Mouse (Mus musculus): ENCODE results near the gene Prkce. TPM values are rescaled to one million over a fixed set of nuclear protein-coding genes. Genes with fewer than 3 reads are reported as not detected.

Prkce gene
- polyA plus RNA-seq, 1 experiment: 4.8 TPM

- no peak for TF ChIP-seq POLR2A (IDR thresholded peaks at IDR 0.05; ENCODE audit: borderline replicate concordance, control insufficient read depth, low read depth, low read length)
- no peak for TF ChIP-seq CTCF (IDR thresholded peaks at IDR 0.05; ENCODE audit: control insufficient read depth, insufficient read depth, low read length)
- Histone ChIP-seq H3K4me1 (ENCODE audit: control insufficient read depth, insufficient read depth, low read length) (no peaks in the 10 kb centered on the region), H3K4me3 (replicated peaks; ENCODE audit: control insufficient read depth, low read depth, low read length) (no peak overlapping the region), H3K27ac (ENCODE audit: control insufficient read depth, insufficient read depth, low read depth, low read length, poor library complexity) (no peak overlapping the region)
- 84% methylated on average over 7 of the region's 7 CpGs for WGBS
Observed at GRCm38 (mm10) chr17:86546529-86546928, 378.9 kb downstream of the Prkce start.

DNA sequence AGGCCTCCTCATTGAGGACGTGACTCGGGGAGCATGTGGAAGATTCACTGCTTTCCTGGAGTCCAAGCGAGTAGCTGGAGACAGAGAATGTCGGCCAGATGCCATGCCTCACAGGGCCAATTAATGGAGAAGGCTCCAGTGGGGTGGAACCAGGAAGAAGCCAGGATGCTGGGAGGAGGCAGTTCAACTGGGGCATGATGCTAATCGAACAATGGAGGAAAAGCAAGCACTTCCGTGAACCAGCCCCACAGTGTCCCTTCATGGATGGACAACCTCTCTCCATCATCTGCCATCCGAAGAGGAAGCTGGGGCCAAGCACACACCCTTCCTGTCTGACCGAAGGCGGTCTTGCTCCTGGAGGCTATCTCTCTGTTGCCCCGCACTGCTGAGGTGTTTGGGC is 381.5 kb downstream of the Prkce start:
- no peak for TF ChIP-seq CTCF (IDR thresholded peaks at IDR 0.05; ENCODE audit: control insufficient read depth, insufficient read depth, low read length)
- no peak for TF ChIP-seq POLR2A (IDR thresholded peaks at IDR 0.05; ENCODE audit: borderline replicate concordance, control insufficient read depth, low read depth, low read length)
- Histone ChIP-seq H3K4me1 (ENCODE audit: control insufficient read depth, insufficient read depth, low read length) (no peaks in the 10 kb centered on the region), H3K4me3 (replicated peaks; ENCODE audit: control insufficient read depth, low read depth, low read length) (no peak overlapping the region), H3K27ac (ENCODE audit: control insufficient read depth, insufficient read depth, low read depth, low read length, poor library complexity) (no peak overlapping the region)
- WGBS: 82% methylated on average over 10 of the region's 10 CpGs

DNA sequence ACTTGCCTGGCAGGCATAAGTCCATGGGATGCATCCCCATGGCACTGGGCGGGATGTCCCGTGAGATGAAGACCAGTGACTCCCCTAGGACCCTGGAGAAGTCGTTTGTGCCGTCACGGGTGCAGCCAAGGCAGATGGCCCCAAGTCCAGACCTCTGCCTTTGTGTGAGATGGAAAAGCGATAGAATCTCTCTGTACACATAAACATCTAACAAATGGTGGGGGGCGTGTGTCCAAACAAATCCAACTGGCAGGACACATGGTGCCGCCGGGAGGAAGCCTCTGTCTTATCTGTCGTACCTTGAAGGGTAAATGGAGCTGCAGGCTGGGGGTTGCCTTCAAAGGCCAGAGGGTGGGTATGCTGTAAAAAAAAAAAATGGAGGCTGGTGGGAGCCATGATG is 384.0 kb downstream of the Prkce start:
- Histone ChIP-seq H3K4me3 (replicated peaks; ENCODE audit: control insufficient read depth, low read depth, low read length) (no peak overlapping the region), H3K27ac (ENCODE audit: control insufficient read depth, insufficient read depth, low read depth, low read length, poor library complexity) (no peak overlapping the region), H3K4me1 (ENCODE audit: control insufficient read depth, insufficient read depth, low read length) (no peaks in the 10 kb centered on the region)
- TF ChIP-seq POLR2A (IDR thresholded peaks at IDR 0.05; ENCODE audit: borderline replicate concordance, control insufficient read depth, low read depth, low read length) (no peak), CTCF (IDR thresholded peaks at IDR 0.05; ENCODE audit: control insufficient read depth, insufficient read depth, low read length) (no peak)
- WGBS: 85% methylated on average over 10 of the region's 10 CpGs

DNA sequence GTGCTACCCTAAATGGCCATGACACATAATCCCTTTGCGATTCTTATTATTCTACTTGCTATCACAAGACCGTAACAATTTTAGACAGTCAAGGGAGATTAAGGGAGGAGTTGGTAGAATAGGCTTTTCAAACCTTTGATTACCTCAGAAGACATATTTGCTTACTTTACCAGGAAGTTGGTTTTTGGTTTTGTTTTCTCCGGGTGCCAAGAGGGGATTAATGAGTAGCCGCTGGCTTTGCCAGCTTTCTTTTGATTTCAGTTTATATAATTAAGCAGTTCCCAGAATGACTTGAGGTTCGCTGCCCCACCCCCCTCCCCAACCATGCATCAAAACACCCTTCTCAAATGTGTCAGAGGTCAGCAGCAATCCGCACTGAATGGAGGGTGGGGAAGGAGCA is 384.4 kb downstream of the Prkce start:
- Histone ChIP-seq H3K4me3 (replicated peaks; ENCODE audit: control insufficient read depth, low read depth, low read length) (no peak overlapping the region), H3K4me1 (ENCODE audit: control insufficient read depth, insufficient read depth, low read length) (no peaks in the 10 kb centered on the region), H3K27ac (ENCODE audit: control insufficient read depth, insufficient read depth, low read depth, low read length, poor library complexity) (no peak overlapping the region)
- 83% methylated on average over 6 of the region's 6 CpGs for WGBS
- TF ChIP-seq CTCF (IDR thresholded peaks at IDR 0.05; ENCODE audit: control insufficient read depth, insufficient read depth, low read length) (no peak), POLR2A (IDR thresholded peaks at IDR 0.05; ENCODE audit: borderline replicate concordance, control insufficient read depth, low read depth, low read length) (no peak)

DNA sequence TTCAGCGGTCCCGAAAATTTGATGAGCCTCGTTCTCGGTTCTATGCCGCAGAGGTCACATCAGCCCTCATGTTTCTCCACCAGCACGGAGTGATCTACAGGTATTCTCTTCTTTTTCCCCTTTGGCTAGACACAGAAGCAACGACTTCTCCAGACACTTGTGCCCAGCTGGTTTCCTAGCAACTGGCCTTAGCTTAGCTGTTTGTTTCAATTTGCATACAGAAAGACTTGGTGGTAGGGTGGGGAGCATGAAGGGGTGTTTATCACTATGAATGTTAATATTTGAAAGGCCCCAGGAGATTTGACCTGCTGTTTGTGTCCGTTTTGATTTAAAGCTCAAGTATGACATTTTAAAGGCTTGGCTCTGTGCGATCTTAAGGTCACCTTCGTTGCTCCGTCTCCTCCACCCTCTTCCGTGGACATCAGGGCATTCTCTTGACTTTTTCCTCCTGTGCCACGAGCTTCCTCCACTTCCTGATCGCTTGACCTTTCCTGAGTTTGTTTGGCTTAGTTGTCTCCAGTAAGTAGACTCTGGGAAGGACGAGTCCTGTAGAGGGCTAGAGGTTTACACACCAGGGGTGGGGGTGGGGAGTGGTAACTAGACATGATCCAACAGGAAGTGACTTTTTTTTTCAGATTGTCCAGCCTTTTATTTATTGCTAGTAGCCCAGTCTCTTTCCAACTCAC is 391.8 kb downstream of the Prkce start:
- TF ChIP-seq CTCF (IDR thresholded peaks at IDR 0.05; ENCODE audit: control insufficient read depth, insufficient read depth, low read length): no peak
- TF ChIP-seq POLR2A (IDR thresholded peaks at IDR 0.05; ENCODE audit: borderline replicate concordance, control insufficient read depth, low read depth, low read length): no peak
- 79% methylated on average over 15 of the region's 15 CpGs for WGBS
- Histone ChIP-seq H3K4me1 (ENCODE audit: control insufficient read depth, insufficient read depth, low read length) (no peaks in the 10 kb centered on the region), H3K4me3 (replicated peaks; ENCODE audit: control insufficient read depth, low read depth, low read length) (no peak overlapping the region), H3K27ac (ENCODE audit: control insufficient read depth, insufficient read depth, low read depth, low read length, poor library complexity) (no peak overlapping the region)

GRCm38 (mm10) chr17:86560499-86560898 is 392.9 kb downstream of the Prkce start:
- 82% methylated on average over 3 of the region's 3 CpGs for WGBS
- Histone ChIP-seq H3K27ac (ENCODE audit: control insufficient read depth, insufficient read depth, low read depth, low read length, poor library complexity) (no peak overlapping the region), H3K4me1 (ENCODE audit: control insufficient read depth, insufficient read depth, low read length) (no peaks in the 10 kb centered on the region), H3K4me3 (replicated peaks; ENCODE audit: control insufficient read depth, low read depth, low read length) (no peak overlapping the region)
- TF ChIP-seq CTCF (IDR thresholded peaks at IDR 0.05; ENCODE audit: control insufficient read depth, insufficient read depth, low read length): no peak
- TF ChIP-seq POLR2A (IDR thresholded peaks at IDR 0.05; ENCODE audit: borderline replicate concordance, control insufficient read depth, low read depth, low read length): no peak

DNA sequence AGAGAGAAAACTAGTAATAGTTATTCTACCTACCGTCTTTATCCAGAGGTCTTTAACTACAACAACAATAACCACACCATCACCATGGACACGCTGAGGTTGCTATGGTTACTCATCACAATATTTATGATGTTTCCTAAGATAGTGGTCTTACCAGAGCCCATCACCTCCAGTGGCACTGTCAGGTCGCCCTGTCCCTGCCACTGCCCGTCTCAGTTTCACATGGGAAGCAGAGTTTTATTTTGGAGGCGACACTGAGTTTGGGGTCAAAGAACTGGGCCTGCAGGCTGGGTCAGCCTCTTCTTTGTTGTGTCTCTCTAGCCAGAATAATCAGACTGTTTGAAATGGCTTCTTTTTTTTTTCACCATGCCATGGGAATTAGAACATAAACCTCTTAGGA is 402.9 kb downstream of the Prkce start:
- Histone ChIP-seq H3K4me1 (ENCODE audit: control insufficient read depth, insufficient read depth, low read length) (no peaks in the 10 kb centered on the region), H3K4me3 (replicated peaks; ENCODE audit: control insufficient read depth, low read depth, low read length) (no peak overlapping the region), H3K27ac (ENCODE audit: control insufficient read depth, insufficient read depth, low read depth, low read length, poor library complexity) (no peak overlapping the region)
- WGBS: 79% methylated on average over 5 of the region's 5 CpGs
- TF ChIP-seq POLR2A (IDR thresholded peaks at IDR 0.05; ENCODE audit: borderline replicate concordance, control insufficient read depth, low read depth, low read length): no peak
- no peak for TF ChIP-seq CTCF (IDR thresholded peaks at IDR 0.05; ENCODE audit: control insufficient read depth, insufficient read depth, low read length)

DNA sequence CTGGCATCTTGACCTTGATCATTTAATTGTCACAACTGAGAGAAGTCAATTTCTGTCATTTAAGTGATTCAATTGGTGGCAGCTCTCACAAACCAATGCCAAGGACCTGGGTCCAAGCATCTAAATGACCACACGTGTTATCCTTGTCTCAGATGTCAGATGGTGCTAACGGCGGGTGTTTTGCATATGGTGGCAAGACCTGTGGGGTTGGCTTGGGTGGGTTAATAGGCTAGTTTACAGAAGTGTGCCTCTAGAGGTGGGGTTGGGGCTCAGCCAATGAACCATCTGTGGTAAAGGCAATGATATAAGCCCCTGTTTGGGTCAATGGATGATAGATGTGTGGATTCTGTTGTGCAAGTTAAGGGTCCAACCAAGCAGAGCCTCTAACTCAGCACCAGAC is 403.7 kb downstream of the Prkce start:
- 87% methylated on average over 3 of the region's 3 CpGs for WGBS
- Histone ChIP-seq H3K4me1 (ENCODE audit: control insufficient read depth, insufficient read depth, low read length) (no peaks in the 10 kb centered on the region), H3K4me3 (replicated peaks; ENCODE audit: control insufficient read depth, low read depth, low read length) (no peak overlapping the region), H3K27ac (ENCODE audit: control insufficient read depth, insufficient read depth, low read depth, low read length, poor library complexity) (no peak overlapping the region)
- no peak for TF ChIP-seq POLR2A (IDR thresholded peaks at IDR 0.05; ENCODE audit: borderline replicate concordance, control insufficient read depth, low read depth, low read length)

- H3K4me1 ChIP-seq (ENCODE audit: control insufficient read depth, insufficient read depth, low read length): no peaks in the 10 kb centered on the region
- H3K4me3 ChIP-seq (replicated peaks; ENCODE audit: control insufficient read depth, low read depth, low read length): no peak overlapping the region
- no peak overlapping the region for H3K27ac ChIP-seq (ENCODE audit: control insufficient read depth, insufficient read depth, low read depth, low read length, poor library complexity)
- TF ChIP-seq CTCF (IDR thresholded peaks at IDR 0.05; ENCODE audit: control insufficient read depth, insufficient read depth, low read length) (no peak), POLR2A (IDR thresholded peaks at IDR 0.05; ENCODE audit: borderline replicate concordance, control insufficient read depth, low read depth, low read length) (no peak)
- 75% methylated on average over 6 of the region's 6 CpGs for WGBS
Observed at GRCm38 (mm10) chr17:86572136-86572535, 404.6 kb downstream of the Prkce start.

Data from bone marrow, adult 2 months (tissue).